Mouse (Mus musculus) liver, embryonic 16.5 days (tissue): Measurements from ENCODE around the gene Mtor. TPM values are rescaled to one million over a fixed set of nuclear protein-coding genes. Genes with fewer than 3 reads are reported as not detected.

ENCODE experiments used
- ATAC-seq: fragments of 200-750 bp; cut with Nextera tagmentation; 2 replicates; pipeline ENCODE4 v1.8.0; 2017; ENCODE audit warnings: low read depth, mild to moderate bottlenecking, moderate number of reproducible peaks, moderate library complexity
- H3K27ac ChIP-seq: fragments of 300-500 bp; sonication (generic); 2 replicates; pipeline ENCODE4 v1.5.1; 2014; ENCODE audit warnings: mild to moderate bottlenecking, low read length
- H3K27me3 ChIP-seq: fragments of 300-500 bp; sonication (generic); 2 replicates; pipeline ENCODE4 v1.6.1; 2014; ENCODE audit warnings: low read depth, low read length, mixed read lengths; ENCODE audit not compliant: control insufficient read depth, insufficient read depth
- H3K36me3 ChIP-seq: fragments of 300-500 bp; sonication (generic); 2 replicates; pipeline ENCODE4 v1.6.1; 2014; ENCODE audit warnings: mild to moderate bottlenecking; ENCODE audit not compliant: control insufficient read depth, insufficient read depth
- H3K4me1 ChIP-seq: fragments of 300-500 bp; sonication (generic); 2 replicates; pipeline ENCODE4 v1.6.1; 2014; ENCODE audit warnings: low read depth, low read length, mixed read lengths; ENCODE audit not compliant: control insufficient read depth
- H3K4me2 ChIP-seq: fragments of 300-500 bp; sonication (generic); 2 replicates; pipeline ENCODE4 v1.6.1; 2014; ENCODE audit warnings: low read depth, low read length, mixed read lengths
- H3K4me3 ChIP-seq: fragments of 300-500 bp; sonication (generic); 2 replicates; pipeline ENCODE4 v1.5.1; 2014; ENCODE audit warnings: low read depth, mild to moderate bottlenecking, low read length
- H3K9ac ChIP-seq: fragments of 300-500 bp; sonication (generic); 2 replicates; pipeline ENCODE4 v1.6.1; 2014; ENCODE audit warnings: low read depth, low read length
- H3K9me3 ChIP-seq: fragments of 300-500 bp; sonication (generic); replicated peaks from 2 replicates; pipeline ENCODE4 v1.6.1; 2016; ENCODE audit warnings: low read length; ENCODE audit not compliant: control insufficient read depth
- WGBS: fragments of 180-500 bp; shearing (Covaris S2); extraction: QIAGEN DNeasy Blood & Tissue Kit; methylation state at CpG from one replicate; pipeline ENCODE4 v1.1.7; 2014; ENCODE audit not compliant: insufficient replicate concordance; 5-methylcytosine and 5-hydroxymethylcytosine counted together
- polyA plus RNA-seq: library from polyadenylated mRNA; unstranded; fragments of >200 nt; fragmentation: Nextera tagmentation; extraction: Ambion mirVana; gene quantifications from 2 replicates; pipeline ENCODE4 v1.2.1, GENCODE M21; 2015

The Mtor gene
- polyA plus RNA-seq, 1 experiment from 2014 or later = 7.6 TPM

DNA sequence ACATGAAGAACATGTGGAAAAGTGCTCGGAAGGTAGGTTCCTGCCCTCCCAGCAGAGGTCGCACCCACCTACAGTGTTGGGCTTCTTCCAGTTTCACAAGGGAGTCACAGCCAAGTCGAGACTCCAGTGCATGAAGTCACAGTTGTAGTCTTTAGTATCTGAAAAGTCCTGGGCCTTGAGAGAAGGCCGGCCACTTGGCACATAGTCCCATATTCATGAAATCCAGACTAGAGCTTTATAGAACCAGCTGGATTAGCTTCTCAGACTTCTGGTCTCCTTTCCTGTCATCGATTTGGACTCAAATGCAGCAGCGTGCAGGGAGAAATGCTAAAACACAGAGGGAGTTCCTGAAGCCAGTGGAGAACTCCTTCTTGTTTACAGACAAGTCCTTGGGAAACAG, 82.4 kb downstream of the Mtor start:
- H3K9ac ChIP-seq = no peak overlapping the region
- no peak for ATAC-seq
- H3K4me3 ChIP-seq = no peak overlapping the region
- H3K27me3 ChIP-seq = no peaks in the 10 kb centered on the region
- no peaks in the 10 kb centered on the region for H3K9me3 ChIP-seq
- no peaks in the 10 kb centered on the region for H3K4me1 ChIP-seq
- H3K36me3 ChIP-seq = peaks cover 21% of the 10 kb centered on the region
- WGBS = 76% methylated on average over 6 of the region's 6 CpGs
- no peak overlapping the region for H3K27ac ChIP-seq
- no peak overlapping the region for H3K4me2 ChIP-seq

- WGBS = 76% methylated on average over 4 of the region's 4 CpGs
- Histone ChIP-seq H3K27ac (no peak overlapping the region), H3K36me3 (peaks cover 18% of the 10 kb centered on the region), H3K9me3 (no peaks in the 10 kb centered on the region), H3K27me3 (no peaks in the 10 kb centered on the region), H3K4me1 (no peaks in the 10 kb centered on the region), H3K4me2 (no peak overlapping the region), H3K9ac (no peak overlapping the region), H3K4me3 (no peak overlapping the region)
- no peak for ATAC-seq
These were observed 82.9 kb downstream of the Mtor start for GRCm38 (mm10) chr4:148531341-148531740.

- H3K4me1 ChIP-seq = no peaks in the 10 kb centered on the region
- no peaks in the 10 kb centered on the region for H3K27me3 ChIP-seq
- H3K4me2 ChIP-seq = no peak overlapping the region
- 72% methylated on average over 3 of the region's 3 CpGs for WGBS
- no peak overlapping the region for H3K27ac ChIP-seq
- H3K9me3 ChIP-seq = no peaks in the 10 kb centered on the region
- ATAC-seq = no peak
- H3K36me3 ChIP-seq = peaks cover 20% of the 10 kb centered on the region
- no peak overlapping the region for H3K9ac ChIP-seq
- H3K4me3 ChIP-seq = no peak overlapping the region
These were observed 84.1 kb downstream of the Mtor start for GRCm38 (mm10) chr4:148532516-148532915.

GRCm38 (mm10) chr4:148533613-148534328, 85.4 kb downstream of the Mtor start:
- Histone ChIP-seq H3K4me1 (no peaks in the 10 kb centered on the region), H3K9me3 (no peaks in the 10 kb centered on the region), H3K4me3 (no peak overlapping the region), H3K4me2 (no peak overlapping the region), H3K27me3 (no peaks in the 10 kb centered on the region), H3K27ac (no peak overlapping the region), H3K36me3 (peaks cover 31% of the 10 kb centered on the region), H3K9ac (no peak overlapping the region)
- ATAC-seq = no peak
- 77% methylated on average over 12 of the region's 12 CpGs for WGBS

GRCm38 (mm10) chr4:148535876-148536275, 87.5 kb downstream of the Mtor start:
- no peaks in the 10 kb centered on the region for H3K27me3 ChIP-seq
- no peak overlapping the region for H3K9ac ChIP-seq
- H3K27ac ChIP-seq = no peak overlapping the region
- WGBS = 77% methylated on average over 3 of the region's 3 CpGs
- peaks cover 32% of the 10 kb centered on the region for H3K36me3 ChIP-seq
- no peak for ATAC-seq
- H3K4me3 ChIP-seq = no peak overlapping the region
- H3K9me3 ChIP-seq = no peaks in the 10 kb centered on the region
- no peak overlapping the region for H3K4me2 ChIP-seq
- no peaks in the 10 kb centered on the region for H3K4me1 ChIP-seq

DNA sequence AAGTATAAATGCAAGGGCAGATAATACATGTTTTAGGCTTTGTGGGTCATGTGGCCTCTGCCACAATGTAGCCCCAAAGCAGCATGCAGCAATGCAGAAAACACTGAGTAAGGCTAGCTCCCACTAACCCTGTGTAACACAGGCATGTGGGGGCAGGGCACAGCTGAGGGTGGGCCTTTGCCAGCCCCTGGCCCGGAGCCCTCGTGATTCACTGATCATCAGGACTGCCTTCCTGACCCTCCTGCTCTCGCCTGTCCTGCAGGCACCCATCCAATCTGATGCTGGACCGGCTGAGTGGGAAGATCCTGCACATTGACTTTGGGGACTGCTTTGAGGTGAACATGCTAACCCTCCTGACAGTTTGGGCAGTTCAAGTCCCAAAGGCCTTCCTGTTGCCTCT, 100.7 kb downstream of the Mtor start:
- Histone ChIP-seq H3K36me3 (peaks cover 33% of the 10 kb centered on the region), H3K4me2 (no peak overlapping the region), H3K27me3 (no peaks in the 10 kb centered on the region), H3K9me3 (no peaks in the 10 kb centered on the region), H3K4me3 (no peak overlapping the region), H3K27ac (no peak overlapping the region), H3K9ac (no peak overlapping the region), H3K4me1 (no peaks in the 10 kb centered on the region)
- ATAC-seq = no peak
- WGBS = 79% methylated on average over 4 of the region's 4 CpGs

DNA sequence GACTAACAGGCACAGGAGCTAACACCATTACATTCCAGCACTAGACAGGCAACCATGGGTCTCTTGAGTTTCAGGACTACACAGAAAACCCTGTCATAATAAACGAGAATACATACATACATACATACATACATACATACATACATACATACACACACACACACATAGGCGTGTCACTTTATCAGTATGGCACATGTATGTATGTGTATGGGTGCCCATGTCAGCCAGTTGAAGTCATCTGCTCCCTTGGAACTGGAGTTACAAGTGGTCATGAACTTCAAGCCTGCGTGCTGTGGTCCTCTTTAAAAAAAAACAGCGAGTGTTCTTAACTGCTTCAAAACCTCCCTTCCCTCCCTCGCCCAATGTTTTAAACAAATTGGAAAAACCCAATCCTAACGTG, 109.4 kb downstream of the Mtor start:
- Histone ChIP-seq H3K4me3 (peak overlapping the region; percentile 93), H3K36me3 (peaks cover 34% of the 10 kb centered on the region), H3K4me1 (peaks cover 13% of the 10 kb centered on the region), H3K27me3 (no peaks in the 10 kb centered on the region), H3K9me3 (no peaks in the 10 kb centered on the region), H3K9ac (peak overlapping the region; percentile 89), H3K4me2 (peak overlapping the region; percentile 96), H3K27ac (0 out of 2 replicates have a peak overlapping the region, but pooled peaks have one; percentile 76)
- 21% methylated on average over 6 of the region's 6 CpGs for WGBS
- ATAC-seq = peak; percentile 20; the same call in 1 of the 2 replicates

GRCm38 (mm10) chr4:148558297-148559000, 110.0 kb downstream of the Mtor start, which contains the start of gene Exosc10:
Gene Exosc10, plus strand, starts transcription at chr4:148558429.
- 0% methylated on average over 63 of the region's 63 CpGs for WGBS
- Histone ChIP-seq H3K9me3 (no peaks in the 10 kb centered on the region), H3K4me3 (peak within 1 kb of the TSS; percentile 93), H3K4me2 (peak within 1 kb of the TSS; percentile 96), H3K9ac (peak within 1 kb of the TSS; percentile 89), H3K27ac (peak within 1 kb of the TSS; percentile 76), H3K4me1 (peaks cover 13% of the 10 kb centered on the region), H3K27me3 (no peaks in the 10 kb centered on the region), H3K36me3 (peaks cover 37% of the 10 kb centered on the region)
- ATAC-seq = peak; percentile 93

- H3K9me3 ChIP-seq = no peaks in the 10 kb centered on the region
- H3K27ac ChIP-seq = no peak overlapping the region
- no peaks in the 10 kb centered on the region for H3K27me3 ChIP-seq
- peaks cover 11% of the 10 kb centered on the region for H3K4me1 ChIP-seq
- WGBS = 88% methylated on average over 17 of the region's 17 CpGs
- peaks cover 68% of the 10 kb centered on the region for H3K36me3 ChIP-seq
- no peak for ATAC-seq
- H3K4me2 ChIP-seq = no peak overlapping the region
- H3K9ac ChIP-seq = no peak overlapping the region
- no peak overlapping the region for H3K4me3 ChIP-seq
These were observed 114.3 kb downstream of the Mtor start for GRCm38 (mm10) chr4:148562676-148563075.
